Comparison of ENCODE assay signal across 8 mouse cellular contexts in genomic region chr17:47225306-47226269, GRCm38 (mm10).
DNase-seq lines count a peak whose midpoint lies in the region; ATAC-seq lines count a peak whose summit lies in the region.

No protein-coding gene starts in this region.

- no peaks in the 10 kb centered on the region for H3K27me3 ChIP-seq in midbrain, embryonic 14.5 days (ENCODE audit: control insufficient read depth, insufficient read depth, low read length)
- no peaks in the 10 kb centered on the region for H3K27me3 ChIP-seq in midbrain, embryonic 16.5 days (ENCODE audit: control insufficient read depth, insufficient read depth, low read depth, low read length)

- no peak for ATAC-seq in midbrain, embryonic 14.5 days (ENCODE audit: low FRiP score, low TSS enrichment)
- no peak for ATAC-seq in midbrain, embryonic 16.5 days
- peak; percentile 67 for ATAC-seq in activated CD4-positive, CD25-positive, alpha-beta regulatory T cell, adult 4 months
- ATAC-seq in megakaryocyte-erythroid progenitor cell, adult 5-6 weeks (replicated peaks; ENCODE audit: low FRiP score, low TSS enrichment, poor library complexity, severe bottlenecking): peak; percentile 73

- no peak overlapping the region for H3K9ac ChIP-seq in midbrain, embryonic 14.5 days (replicated peaks; ENCODE audit: low read length)
- H3K9ac ChIP-seq in midbrain, embryonic 16.5 days (ENCODE audit: low read depth, low read length): no peak overlapping the region

- peaks cover 4% of the 10 kb centered on the region; the same call in 1 of the 2 replicates for H3K36me3 ChIP-seq in midbrain, embryonic 14.5 days (ENCODE audit: control insufficient read depth, insufficient read depth, low read length)
- 0 out of 2 replicates have a peak, but pooled peaks cover 4% of the 10 kb centered on the region for H3K36me3 ChIP-seq in midbrain, embryonic 16.5 days (ENCODE audit: control insufficient read depth, insufficient read depth, low read length)

- 53% methylated on average over 18 of the region's 18 CpGs for WGBS in midbrain, embryonic 14.5 days
- 55% methylated on average over 18 of the region's 18 CpGs for WGBS in midbrain, embryonic 16.5 days

- H3K4me1 ChIP-seq in midbrain, embryonic 14.5 days (ENCODE audit: control insufficient read depth, insufficient read depth, low read length): no peaks in the 10 kb centered on the region
- H3K4me1 ChIP-seq in midbrain, embryonic 16.5 days (ENCODE audit: control insufficient read depth, insufficient read depth, low read length): peaks cover 3% of the 10 kb centered on the region; the same call in 1 of the 2 replicates

- H3K4me3 ChIP-seq in midbrain, embryonic 14.5 days (replicated peaks; ENCODE audit: low read depth, low read length): no peak overlapping the region
- no peak overlapping the region for H3K4me3 ChIP-seq in midbrain, embryonic 16.5 days (ENCODE audit: low read depth, low read length)

- H3K4me2 ChIP-seq in midbrain, embryonic 14.5 days (ENCODE audit: low read length): no peak overlapping the region
- no peak overlapping the region for H3K4me2 ChIP-seq in midbrain, embryonic 16.5 days (ENCODE audit: low read length)

- H3K9me3 ChIP-seq in midbrain, embryonic 14.5 days (ENCODE audit: control insufficient read depth, low read length): no peaks in the 10 kb centered on the region; the same call in 1 of the 2 replicates
- H3K9me3 ChIP-seq in midbrain, embryonic 16.5 days (replicated peaks; ENCODE audit: control insufficient read depth, low read length, poor library complexity, severe bottlenecking): no peaks in the 10 kb centered on the region

- intact Hi-C loops in heart, postnatal 14 days (cut with DNase I): loop anchor here (2.0 kb wide), 1 partner anchor 83 kb away; no protein-coding TSS in a partner anchor

- peak; percentile 35 for DNase-seq in midbrain, embryonic 14.5 days
- DNase-seq in heart, postnatal 14 days: peak; percentile 15 to 29
- DNase-seq in layer of hippocampus, postnatal 10 days (ENCODE audit: low spot score in 2 of 2): no peak
- DNase-seq in gastrocnemius, postnatal 4 days (ENCODE audit: low spot score in 2 of 2): no peak
- no peak for DNase-seq in cerebellum, adult 8-10 months

- H3K27ac ChIP-seq in midbrain, embryonic 14.5 days (replicated peaks; ENCODE audit: low read depth, low read length): no peak overlapping the region
- no peak overlapping the region for H3K27ac ChIP-seq in midbrain, embryonic 16.5 days (ENCODE audit: low read length)

Comparison
In these comparisons a context has a peak if more than half of its experiments do, and no peak if none do; other contexts are left out.
1. ATAC-seq: peak in activated CD4-positive, CD25-positive, alpha-beta regulatory T cell, adult 4 months (single experiment) and megakaryocyte-erythroid progenitor cell, adult 5-6 weeks (single experiment); none in midbrain, embryonic 14.5 days (single experiment) and midbrain, embryonic 16.5 days (single experiment).
2. DNase-seq: peak in midbrain, embryonic 14.5 days (single experiment) and heart, postnatal 14 days (2 of 2); none in layer of hippocampus, postnatal 10 days (0 of 2), gastrocnemius, postnatal 4 days (0 of 2) and cerebellum, adult 8-10 months (single experiment).